Mouse (Mus musculus) kidney, adult 9 months (tissue): ENCODE measurements around the gene Lix1l.
"Not testable (repeated sequence)": the region's sequence is repeated elsewhere in the genome, so short reads cannot be mapped to it uniquely, and the experiment has no call there.

Experiments
- DNase-seq: peaks from one replicate; pipeline ENCODE4 v3.0.0; 2022

Lix1l gene

DNA sequence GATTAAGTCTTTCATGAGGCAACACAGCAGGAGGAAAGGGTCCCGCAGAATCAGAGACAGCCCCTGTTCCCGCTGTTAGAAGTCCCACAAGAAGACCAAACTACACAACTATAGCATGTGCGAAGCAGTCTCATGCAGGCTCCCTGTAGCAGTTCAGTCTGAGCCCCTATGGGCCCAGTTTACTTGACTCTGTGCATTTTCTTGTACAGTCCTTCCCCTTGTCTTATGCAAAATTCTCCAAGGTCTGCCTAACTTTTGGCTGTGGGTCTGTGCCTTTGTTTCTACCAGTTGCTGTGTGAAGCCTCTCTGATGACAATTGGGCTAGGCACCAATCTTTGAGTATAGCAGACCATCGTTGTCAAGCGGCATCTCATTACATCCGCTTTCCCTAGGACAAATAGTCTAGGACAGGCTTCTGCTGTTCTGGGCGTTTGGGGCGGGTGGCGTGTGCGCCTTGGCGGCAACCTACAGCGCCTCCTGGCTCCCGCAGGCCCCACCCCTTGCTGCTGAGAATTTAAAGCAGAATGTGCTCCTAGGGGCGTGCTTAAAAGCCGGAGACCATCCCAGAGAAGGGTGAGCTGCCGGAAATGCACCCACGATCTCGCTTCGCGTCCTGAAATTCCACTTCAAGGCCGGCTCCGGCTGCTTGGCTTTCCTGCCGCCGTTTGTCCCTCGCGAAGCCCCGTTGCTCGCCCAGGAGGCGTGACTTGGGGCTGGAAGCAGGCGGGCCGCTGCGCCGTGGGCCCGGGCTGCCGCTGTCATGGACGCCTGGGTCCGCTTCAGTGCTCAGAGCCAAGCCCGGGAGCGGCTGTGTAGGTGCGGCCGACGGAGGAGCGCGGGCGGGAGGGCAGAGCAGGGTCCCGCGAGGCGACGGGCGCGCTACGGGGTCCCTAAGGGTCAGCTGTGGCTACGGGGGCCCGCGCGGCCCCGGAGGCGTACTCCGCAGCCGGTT is 34.3 kb downstream of the Lix1l start, which contains the start of the genes Pex11b and Gm42957:
Pex11b (plus strand) TSS at position 449 of the 952 bp plus-strand sequence.
Gm42957 (plus strand) TSS at position 547 of the 952 bp plus-strand sequence.
- peak; percentile 88 for DNase-seq

DNA sequence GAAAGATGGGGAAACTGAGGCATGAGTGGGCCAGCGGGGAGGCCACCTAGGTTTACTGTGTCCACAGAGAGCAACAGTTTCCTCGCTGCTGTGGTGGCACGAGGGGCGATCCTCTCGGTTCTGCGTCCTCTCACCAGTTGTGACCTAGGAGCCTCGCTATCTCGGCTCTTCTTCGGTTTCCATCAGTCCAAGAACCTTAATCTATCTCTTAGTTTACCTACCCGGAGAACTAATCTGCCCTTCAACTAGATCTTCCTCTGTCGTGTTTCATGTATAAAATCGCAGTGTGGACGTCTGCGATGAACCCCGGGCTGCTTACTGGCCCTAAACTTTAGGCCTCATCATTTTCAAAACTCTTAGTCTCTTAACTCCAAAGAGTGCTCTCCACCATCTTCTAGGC is 35.0 kb downstream of the Lix1l start:
- DNase-seq = no peak

DNA sequence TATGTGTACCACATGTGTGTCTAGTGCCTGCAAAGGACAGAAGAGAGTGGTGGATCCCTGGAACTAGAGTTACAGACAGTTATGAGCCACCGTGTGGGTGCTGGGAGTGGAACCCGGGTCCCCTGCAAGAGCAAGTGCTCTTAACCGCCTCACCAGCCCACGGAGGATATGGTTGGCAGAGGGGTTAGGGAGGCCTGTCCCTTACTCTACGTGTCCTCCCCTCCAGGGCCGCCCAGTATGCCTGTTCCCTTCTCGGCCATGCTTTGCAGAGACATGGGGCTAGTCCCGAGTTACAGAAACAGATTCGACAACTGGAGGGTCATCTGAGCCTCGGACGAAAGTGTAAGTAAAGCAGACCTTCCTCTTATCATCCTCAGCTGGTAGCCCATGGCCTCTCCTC is 35.5 kb downstream of the Lix1l start:
- DNase-seq = no peak

DNA sequence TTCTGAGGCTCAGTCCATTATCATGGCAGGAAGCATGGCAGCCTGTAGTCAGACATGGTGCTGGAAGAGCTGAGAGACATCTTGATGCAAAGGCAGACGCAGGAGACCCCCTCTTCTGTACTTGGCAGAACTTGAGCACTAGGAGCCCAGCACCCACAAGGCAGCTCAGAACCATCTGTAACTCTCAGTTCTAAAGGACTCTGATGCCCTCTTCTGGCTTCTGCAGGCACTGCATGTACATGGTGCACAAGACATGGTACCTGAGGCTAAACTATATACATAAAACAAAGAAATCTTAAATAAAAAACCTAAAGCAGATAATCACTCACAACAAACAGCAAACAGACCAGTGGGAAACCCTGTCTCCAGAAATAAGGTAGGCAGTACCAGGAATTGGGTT is 38.3 kb downstream of the Lix1l start:
- DNase-seq = peak; percentile 75

DNA sequence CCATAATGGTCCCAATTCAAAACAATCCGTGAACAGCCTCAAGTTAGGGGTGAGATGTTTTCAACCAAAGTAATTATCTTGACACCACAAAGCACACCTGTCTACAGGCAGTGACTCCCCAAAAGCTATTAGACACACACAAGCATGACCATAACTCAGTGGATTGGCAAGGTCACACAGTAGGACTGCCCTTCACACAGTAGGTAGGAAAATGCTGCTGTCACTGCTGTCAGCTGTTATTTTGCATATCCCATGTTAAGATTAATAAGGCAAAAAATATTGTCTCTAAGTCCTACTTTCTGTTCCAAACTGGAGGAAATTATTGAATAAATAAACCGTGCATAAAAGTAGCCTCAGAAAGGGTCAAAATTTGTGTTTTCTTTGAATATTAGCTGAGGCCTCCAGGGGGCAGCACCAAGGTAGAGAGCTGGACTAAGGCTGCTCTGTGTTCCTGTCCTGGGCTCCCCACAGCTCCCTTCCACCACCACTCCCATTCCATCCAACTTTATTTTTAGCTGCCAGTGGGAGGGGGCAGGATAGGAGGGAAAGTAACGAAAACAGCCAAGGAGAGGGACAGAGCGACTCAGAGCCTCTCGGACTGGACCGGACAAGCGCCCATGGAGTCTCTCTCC is 44.2 kb downstream of the Lix1l start, which contains the start of gene Itga10:
Itga10 (plus strand) TSS at position 567 of the 632 bp plus-strand sequence.
- peak; percentile 47 for DNase-seq

DNA sequence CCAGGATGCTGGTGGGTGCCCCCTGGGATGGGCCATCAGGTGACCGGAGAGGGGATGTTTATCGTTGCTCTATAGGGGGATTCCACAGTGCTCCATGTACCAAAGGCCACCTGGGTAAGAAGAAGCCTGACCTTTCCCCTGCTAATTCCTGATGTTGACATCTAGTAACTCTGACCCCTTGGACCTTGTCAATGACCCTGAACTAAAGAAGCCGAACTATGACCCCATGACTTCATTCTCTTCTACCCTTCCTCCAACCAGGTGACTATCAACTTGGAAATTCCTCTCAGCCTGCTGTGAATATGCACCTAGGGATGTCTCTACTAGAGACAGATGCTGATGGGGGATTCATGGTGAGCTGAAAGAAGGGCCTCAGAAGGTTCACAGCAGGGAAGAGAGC is 46.4 kb downstream of the Lix1l start:
- DNase-seq = no peak

DNA sequence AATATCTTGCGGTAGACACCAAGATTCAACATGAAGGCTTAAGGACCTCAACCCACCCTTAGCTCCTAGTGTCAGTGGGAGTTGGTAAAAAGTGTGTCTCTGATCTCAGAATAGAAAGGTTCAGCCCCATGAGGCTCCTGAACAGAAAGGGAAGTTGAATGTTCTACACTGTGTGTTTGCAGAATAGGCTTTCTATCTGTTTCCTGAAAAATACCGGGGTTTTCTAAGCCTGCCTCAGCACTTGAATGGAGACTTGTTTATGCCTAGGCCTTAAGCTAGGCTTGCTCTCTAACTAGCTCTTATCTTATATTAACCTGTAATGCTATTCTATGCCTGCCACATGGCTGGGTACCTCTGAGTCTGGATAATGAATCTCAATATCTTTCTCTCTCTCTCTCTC is 60.0 kb downstream of the Lix1l start:
- DNase-seq = no peak

DNA sequence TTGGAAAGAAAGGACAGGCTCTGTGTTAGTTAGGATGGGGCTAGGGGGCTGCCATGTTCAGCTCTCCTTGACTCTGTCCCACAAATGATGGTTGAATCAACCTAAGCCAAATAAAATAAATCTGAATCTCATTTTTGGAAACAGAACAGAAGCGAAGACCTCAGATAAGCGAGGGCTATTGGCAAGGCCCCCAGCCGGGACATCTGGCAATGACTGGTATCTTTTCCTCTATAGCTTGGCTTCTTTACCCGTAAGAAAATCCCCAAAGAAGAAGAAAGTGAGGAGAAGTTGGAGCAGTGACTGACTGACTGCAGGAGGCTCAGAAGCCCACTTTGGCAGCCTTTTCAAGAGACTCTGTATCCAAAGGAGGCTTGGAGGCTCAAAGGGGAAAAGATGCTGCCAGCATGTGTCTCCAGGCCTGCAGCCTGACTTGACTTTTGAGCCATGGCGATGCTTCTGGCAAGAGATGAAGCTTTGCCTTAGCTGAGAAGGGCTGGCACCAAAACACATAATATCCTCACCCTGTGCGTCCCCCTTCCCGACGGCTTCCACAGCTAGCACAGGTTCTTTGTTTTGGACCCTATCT is 61.9 kb downstream of the Lix1l start:
- no peak for DNase-seq

DNA sequence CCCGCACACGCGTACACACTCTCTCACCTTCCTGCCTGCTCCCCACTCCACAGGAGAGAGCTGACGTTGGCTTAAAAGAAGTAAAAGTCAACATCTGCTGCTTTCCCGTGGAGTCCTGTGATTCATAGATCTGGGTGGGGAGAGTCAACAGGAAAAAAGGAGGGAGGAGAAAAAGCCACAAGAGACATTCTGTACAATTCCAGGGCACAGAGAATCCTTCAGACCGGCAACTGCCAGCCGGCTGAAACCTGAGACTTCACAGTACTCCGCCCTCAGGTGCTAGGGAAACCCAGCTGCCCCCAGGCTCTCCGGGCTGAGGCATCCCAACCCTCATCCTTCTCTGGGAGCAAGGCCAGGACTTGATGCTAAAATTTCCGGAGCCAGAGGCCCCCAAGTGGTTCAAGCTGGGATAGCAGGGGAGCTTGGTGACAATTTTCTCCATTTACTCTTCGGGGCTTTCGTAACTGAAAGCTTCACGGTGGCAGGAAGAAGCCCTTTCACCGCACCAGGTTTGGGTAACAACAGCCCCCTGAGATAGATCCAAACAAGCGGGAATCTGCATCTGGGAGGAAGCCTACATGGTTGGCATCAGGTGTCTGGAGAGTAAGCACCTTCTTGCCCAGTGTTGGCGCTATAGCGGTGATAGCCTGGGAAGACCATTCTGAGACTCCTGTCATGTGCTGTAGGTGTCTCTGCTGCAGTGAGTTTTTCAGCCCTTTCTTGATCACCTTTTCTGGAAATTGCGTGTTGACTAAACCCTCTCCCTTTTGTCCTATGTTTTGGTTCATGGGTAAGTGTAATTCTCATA is 62.7 kb downstream of the Lix1l start:
- DNase-seq = peak; percentile 80

DNA sequence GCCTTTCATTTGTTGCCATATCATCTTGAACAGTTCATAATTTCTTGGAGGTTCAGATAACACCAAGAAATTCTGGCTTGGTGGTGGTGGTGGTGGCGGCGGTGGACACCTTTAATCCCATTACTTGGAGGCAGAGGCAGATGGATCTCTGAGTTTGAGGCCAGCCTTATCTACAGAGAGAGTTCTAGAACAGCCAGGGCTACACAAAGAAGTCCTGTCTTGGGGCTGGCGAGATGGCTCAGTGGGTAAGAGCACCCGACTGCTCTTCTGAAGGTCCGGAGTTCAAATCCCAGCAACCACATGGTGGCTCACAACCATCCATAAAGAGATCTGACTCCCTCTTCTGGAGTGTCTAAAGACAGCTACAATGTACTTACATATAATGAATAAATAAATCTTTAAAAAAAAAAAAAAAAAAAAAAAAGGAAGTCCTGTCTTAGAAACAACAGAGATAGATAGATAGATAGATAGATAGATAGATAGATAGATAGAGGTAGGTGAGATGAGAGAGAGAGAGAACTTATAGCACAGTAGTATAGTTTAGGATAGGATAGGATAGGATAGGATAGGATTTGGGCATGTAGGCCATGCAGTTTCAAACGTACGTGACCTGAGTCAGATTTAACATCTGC is 64.9 kb downstream of the Lix1l start:
- not testable (repeated sequence) for DNase-seq

DNA sequence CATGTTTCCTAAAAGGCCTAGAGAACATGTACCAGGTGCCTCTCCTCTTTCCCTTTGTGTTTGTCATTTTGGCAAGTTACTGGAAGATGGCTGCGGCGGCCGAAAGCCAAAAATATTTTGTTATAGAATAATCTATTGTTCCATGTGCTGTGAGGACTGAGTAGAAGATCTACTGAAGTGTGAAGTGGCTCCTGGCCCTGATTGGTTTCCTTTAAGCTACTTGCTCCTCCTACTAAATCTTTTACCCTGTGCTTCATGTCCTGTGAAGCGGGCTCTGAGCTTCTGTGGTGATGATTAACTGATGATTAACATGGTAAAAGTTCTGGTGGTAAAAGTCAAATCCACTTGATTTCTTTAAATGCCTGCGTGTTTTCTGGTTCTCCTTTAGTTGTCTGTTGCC is 66.0 kb downstream of the Lix1l start:
- DNase-seq = peak; percentile 74

DNA sequence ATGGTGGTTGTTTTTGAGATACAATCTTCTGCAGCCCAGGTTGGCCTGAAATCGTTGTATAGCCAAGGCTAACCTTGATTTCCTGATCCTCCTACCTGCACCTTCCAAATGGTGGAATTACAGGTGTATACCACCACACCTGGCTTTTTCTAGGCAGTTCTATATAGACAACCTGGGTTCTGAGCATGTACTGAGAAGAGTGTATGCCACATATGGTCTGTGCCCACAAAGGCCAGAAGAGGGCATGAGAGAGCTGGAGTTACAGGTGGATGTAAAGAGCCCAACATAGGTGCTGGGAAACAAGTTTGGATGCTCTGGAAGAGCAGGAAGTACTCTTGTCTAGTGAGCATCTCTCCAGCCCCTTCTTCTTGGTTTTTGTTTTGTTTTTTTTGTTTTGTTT is 66.4 kb downstream of the Lix1l start:
- DNase-seq = peak; percentile 52

DNA sequence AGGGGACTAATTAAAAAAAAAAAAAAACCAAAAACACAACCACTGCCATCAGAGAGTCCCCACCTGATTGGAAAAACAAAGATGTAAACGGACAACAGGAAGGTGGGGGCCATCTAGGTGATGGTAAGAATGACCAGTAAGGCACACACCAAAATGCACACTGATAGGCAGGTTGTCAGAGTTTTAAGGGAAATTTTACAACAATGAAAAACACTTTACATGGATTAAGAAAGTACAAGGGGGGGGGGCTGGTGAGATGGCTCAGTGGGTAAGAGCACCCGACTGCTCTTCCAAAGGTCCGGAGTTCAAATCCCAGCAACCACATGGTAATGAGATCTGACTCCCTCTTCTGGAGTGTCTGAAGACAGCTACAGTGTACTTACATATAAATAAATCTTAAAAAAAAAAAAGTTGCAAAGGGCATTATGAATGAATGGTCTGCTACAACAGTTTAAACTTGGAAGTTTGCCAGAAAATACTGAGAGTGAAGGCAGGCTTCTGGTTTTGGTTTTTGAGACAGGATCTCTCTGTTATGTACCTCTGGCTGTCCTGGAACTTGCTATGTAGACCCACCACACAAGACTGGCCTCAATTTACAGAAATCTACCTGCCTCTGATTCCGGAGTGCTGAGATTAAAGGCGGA is 67.6 kb downstream of the Lix1l start:
- no peak for DNase-seq

DNA sequence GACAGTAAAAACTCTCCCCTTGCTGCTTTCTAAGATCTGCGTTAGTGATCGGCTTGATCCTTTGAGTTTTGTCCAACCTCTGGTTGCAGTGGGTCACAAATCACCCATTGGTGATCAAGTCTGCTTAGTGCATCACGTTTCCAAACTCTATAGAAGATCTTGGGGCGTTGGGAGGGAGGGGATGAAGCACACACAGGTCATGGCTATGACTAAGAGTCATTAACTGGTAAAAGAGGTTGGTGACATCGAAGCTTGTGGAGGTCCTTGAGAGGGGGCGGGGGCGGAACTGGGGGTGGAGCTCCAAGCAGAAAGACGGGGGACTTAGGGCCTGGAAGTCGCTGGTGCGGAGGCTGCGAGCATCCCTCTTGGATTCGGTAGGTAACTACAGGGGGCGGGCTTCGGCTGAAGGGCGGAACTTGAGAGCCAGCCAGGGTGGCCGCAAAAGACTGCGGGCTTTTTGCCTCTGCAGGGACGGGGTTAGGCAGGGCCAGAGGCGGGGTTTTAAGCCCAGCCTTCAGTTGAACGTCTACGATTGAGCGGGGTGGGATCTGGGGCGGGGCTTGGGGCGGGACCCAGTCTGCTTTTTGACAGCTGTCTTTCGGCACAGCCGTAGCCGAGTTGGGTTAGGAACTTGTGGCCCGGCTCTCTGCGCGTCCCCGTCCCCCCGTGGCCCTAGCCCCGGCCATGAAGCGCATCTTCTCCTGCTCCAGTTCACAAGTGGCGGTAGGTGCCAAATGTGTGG is 68.9 kb downstream of the Lix1l start, which contains the start of gene Ankrd35:
Ankrd35 (plus strand) TSS at position 405 of the 742 bp plus-strand sequence.
- peak; percentile 88 for DNase-seq

DNA sequence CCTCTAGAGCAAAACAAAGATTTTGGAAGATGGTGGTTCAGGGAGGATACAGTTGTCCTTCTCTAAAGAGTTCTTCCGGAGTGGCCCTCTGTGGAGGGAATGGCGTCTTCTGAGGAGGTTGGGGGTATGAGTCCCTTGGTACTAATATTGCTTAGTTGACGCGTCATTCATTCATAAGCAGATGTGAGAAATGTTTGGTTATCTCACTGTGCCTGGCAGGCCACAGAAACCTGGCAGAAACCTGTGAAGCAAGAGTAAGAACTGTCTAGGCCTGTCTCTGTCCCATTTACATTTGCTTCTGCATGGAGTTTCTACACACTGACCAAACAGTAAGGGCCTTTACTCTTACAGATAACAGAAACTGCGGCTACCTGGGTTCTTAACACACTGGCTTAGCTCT is 70.6 kb downstream of the Lix1l start:
- no peak for DNase-seq

DNA sequence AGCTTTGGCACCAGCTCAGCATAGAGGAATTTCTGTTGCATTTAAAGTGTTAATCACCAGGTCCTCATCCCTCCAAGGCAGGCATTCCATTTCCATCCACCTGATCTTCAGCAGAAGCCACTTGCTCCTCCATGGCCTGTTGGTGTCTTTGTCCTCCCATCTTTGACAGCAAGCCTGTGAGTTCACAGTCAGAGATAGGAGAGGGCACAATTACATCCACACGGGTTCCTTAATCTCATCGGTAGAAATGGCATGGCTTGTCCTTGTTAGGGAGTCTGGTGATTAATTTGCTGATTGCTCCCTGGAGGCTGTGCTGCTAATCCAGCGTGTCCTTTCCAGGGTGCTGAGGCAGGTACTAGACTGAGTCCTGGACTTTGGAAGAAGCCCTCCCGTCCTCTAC is 72.6 kb downstream of the Lix1l start:
- DNase-seq = no peak

DNA sequence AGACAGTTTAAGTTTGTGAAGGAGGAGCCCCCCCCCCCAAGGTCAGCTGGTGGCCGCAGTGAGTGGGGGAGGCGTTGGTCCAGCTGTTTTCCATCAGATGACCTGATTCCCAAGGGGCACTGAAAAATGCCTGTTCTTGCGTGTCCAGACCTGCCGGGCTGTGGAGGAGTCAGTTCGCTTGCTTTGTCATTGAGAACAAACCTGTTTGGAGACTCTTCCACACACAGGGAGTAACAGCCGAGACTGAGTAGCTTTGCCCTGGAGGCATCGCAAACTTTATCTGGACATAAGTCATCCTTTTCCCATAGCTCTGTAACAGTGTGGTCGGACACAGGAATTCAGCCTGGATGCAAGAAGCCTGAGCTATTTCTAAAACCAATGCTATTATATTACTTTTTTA is 73.5 kb downstream of the Lix1l start:
- DNase-seq = no peak

DNA sequence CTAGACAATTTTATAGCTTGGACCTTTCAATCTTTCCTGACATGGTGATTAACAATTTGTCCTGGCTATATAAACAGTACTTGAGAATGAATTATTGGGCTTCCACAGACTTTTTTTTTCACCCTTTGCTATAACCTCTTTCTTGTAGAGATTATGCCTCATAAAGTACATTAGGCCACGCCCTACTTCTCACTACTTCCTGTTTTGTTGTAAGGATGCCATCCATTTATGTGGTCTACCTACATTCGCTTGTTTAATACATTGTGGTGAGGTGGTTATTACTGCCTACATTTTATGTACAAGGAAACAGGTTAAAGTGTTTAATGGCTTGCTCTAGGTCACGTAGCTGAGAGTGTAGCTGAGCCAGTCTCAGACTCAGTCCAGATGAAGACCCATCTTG is 74.2 kb downstream of the Lix1l start:
- no peak for DNase-seq

DNA sequence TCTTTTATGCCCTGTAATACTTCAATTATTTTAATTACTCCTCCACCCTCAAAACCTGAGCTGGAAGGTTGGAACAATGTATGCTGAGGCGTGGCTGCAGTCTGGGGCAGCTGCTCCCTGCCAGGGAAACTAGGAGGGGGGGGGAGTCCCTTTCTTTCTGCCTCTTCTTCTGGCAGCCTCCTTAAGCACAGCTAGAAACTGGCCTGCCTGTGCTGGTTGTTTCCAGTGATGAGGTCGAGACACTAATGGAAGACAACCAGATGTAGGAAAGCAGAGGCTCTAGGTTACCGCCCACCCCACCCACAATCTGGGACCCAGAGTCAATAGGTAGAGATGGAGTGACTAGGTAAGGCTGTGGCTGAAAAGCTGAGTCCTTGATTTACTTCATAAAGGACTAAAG is 74.7 kb downstream of the Lix1l start:
- DNase-seq = no peak
